Mouse (Mus musculus): ENCODE measurements at regions not wholly inside any gene's neighbourhood (a gene's known extent, or its start where the extent isn't known, plus 50 kb on each side); places are given as distances from the start of the nearest gene placed in this dataset.

DNA sequence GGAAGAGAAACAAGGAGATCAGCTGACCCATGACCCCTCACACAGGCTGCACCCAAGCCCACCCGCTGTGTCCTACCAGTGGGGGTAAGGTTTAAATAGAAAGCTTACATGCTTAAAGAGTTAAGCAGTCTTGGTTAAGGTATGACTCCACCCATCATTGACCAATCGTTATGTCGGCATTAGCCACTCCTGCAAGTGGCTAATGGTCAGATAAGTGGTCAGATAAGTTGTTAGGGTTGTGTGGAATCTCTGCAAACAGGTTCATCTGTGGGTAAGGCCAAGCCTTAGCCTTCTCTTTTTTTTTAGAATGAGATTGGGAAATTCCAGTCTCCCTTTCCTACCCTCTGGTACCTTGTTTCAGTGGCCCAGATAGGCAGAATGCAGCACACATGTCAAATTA, 82.0 kb upstream of the Enpp6 start:
- no peak for DNase-seq (ENCODE audit: extremely low read depth)
- H3K9ac ChIP-seq (ENCODE audit: insufficient read depth, low read depth), result no peak overlapping the region
- dilution Hi-C loops (cut with MboI; ENCODE audit: extremely low pct_ligation_motif_present, extremely low pct_unique_long_range_greater_than_20kb, low sequenced_read_pairs), result no loop called here

DNA sequence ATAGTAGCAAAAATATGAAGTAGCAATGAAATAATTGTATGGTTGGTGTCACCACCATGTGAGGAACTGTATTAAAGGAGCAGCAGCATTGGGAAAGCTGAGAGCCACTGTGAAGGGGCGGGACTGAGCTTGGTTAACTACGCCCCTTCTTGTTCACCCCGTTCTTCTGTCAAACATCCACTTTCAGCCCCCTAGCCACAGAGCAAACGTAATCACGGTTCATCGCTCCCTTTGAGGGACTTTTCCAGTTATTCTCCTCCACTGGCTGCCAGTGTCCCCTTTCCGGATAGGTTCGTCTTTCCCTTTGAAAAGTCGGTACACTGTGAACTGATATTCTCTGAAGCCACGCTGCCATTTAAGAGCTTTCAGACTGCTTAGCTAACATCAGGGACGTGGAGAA, 79.3 kb upstream of the Enpp6 start:
- in situ Hi-C loops (cut with MboI; ENCODE audit: low pct_ligation_motif_present, low pct_unique_long_range_greater_than_20kb, low sequenced_read_pairs) (no loop called here), dilution Hi-C loops (cut with MboI; ENCODE audit: extremely low pct_ligation_motif_present, extremely low pct_unique_long_range_greater_than_20kb, low sequenced_read_pairs) (no loop called here)
- TF ChIP-seq USF1 (IDR thresholded peaks at IDR 0.05; ENCODE audit: low read depth, low read length) (no peak), ZNF384 (IDR thresholded peaks at IDR 0.05; ENCODE audit: low read depth, low read length) (no peak), RCOR1 (conservative IDR thresholded peaks at IDR 0.05; ENCODE audit: low read depth, low read length) (no peak), SIN3A (IDR thresholded peaks at IDR 0.05; ENCODE audit: low read length) (no peak), MYC (IDR thresholded peaks at IDR 0.05; ENCODE audit: low read depth, low read length) (no peak), ZMIZ1 (IDR thresholded peaks at IDR 0.05; ENCODE audit: low read depth, low read length) (no peak), MXI1 (IDR thresholded peaks at IDR 0.05; ENCODE audit: low read depth, low read length) (no peak), CTCF (conservative IDR thresholded peaks at IDR 0.05 in 1 of 2, IDR thresholded peaks at IDR 0.05 in 1 of 2; ENCODE audit: low read depth in 2 of 2, low read length in 2 of 2) (no peak), MAFK (IDR thresholded peaks at IDR 0.05; ENCODE audit: insufficient replicate concordance, low read length) (no peak), SMC3 (IDR thresholded peaks at IDR 0.05; ENCODE audit: low read depth, low read length) (no peak), RAD21 (IDR thresholded peaks at IDR 0.05; ENCODE audit: low read depth, low read length) (no peak), CHD2 (IDR thresholded peaks at IDR 0.05; ENCODE audit: low read length) (no peak), UBTF (IDR thresholded peaks at IDR 0.05; ENCODE audit: low read depth, low read length) (no peak)
- H3K4me1 ChIP-seq (ENCODE audit: control insufficient read depth in 1 of 2, insufficient read depth in 2 of 2), result peaks cover 0 to 19% of the 10 kb centered on the region in 2 experiments; a peak in 3 of 4 replicates
- no peak overlapping the region for H3K4me2 ChIP-seq (ENCODE audit: insufficient read depth, low read depth, poor library complexity, severe bottlenecking)
- DNase-seq (ENCODE audit: extremely low read depth), result no peak
- no peak overlapping the region for H3K9ac ChIP-seq (ENCODE audit: insufficient read depth, low read depth)
- no peaks in the 10 kb centered on the region for H3K27me3 ChIP-seq (replicated peaks)
- no peaks in the 10 kb centered on the region for H3K79me2 ChIP-seq (replicated peaks; ENCODE audit: control insufficient read depth, extremely low read depth, insufficient read depth, poor library complexity, severe bottlenecking)
- no peaks in the 10 kb centered on the region for H3K9me3 ChIP-seq (replicated peaks; ENCODE audit: low read length)
- H3K36me3 ChIP-seq (replicated peaks in 1 of 2; ENCODE audit: control insufficient read depth in 1 of 2, insufficient read depth in 1 of 2, low read length in 1 of 2), result no peaks in the 10 kb centered on the region
- no peak overlapping the region for H3K4me3 ChIP-seq (replicated peaks in 1 of 3; ENCODE audit: low read depth in 2 of 3, low read length in 2 of 3, poor library complexity in 1 of 3)
- H3K27ac ChIP-seq (ENCODE audit: insufficient read depth, low read depth), result no peak overlapping the region

More for the DNA sequence above, 82.0 kb upstream of the Enpp6 start:
- Histone ChIP-seq H3K27ac (ENCODE audit: insufficient read depth, low read depth) (no peak overlapping the region), H3K4me1 (ENCODE audit: control insufficient read depth in 1 of 2, insufficient read depth in 2 of 2) (peaks cover 0 to 27% of the 10 kb centered on the region in 2 experiments; a peak in 3 of 4 replicates), H3K4me2 (ENCODE audit: insufficient read depth, low read depth, poor library complexity, severe bottlenecking) (no peak overlapping the region), H3K79me2 (replicated peaks; ENCODE audit: control insufficient read depth, extremely low read depth, insufficient read depth, poor library complexity, severe bottlenecking) (no peaks in the 10 kb centered on the region), H3K27me3 (replicated peaks) (no peaks in the 10 kb centered on the region), H3K4me3 (replicated peaks in 1 of 3; ENCODE audit: low read depth in 2 of 3, low read length in 2 of 3, poor library complexity in 1 of 3) (no peak overlapping the region), H3K36me3 (replicated peaks in 1 of 2; ENCODE audit: control insufficient read depth in 1 of 2, insufficient read depth in 1 of 2, low read length in 1 of 2) (no peaks in the 10 kb centered on the region), H3K9me3 (replicated peaks; ENCODE audit: low read length) (no peaks in the 10 kb centered on the region)
- TF ChIP-seq HCFC1 (IDR thresholded peaks at IDR 0.05; ENCODE audit: low read depth, low read length) (no peak), EP300 (IDR thresholded peaks at IDR 0.05; ENCODE audit: low read length) (no peak), PAX5 (IDR thresholded peaks at IDR 0.05; ENCODE audit: low read length) (no peak), TCF12 (IDR thresholded peaks at IDR 0.05; ENCODE audit: low read depth, low read length) (no peak), NELFE (IDR thresholded peaks at IDR 0.05; ENCODE audit: low read depth, low read length) (no peak), MEF2A (IDR thresholded peaks at IDR 0.05; ENCODE audit: borderline replicate concordance, low read depth, low read length) (no peak), MXI1 (IDR thresholded peaks at IDR 0.05; ENCODE audit: low read depth, low read length) (no peak), BHLHE40 (IDR thresholded peaks at IDR 0.05; ENCODE audit: low read depth, low read length) (no peak), SMC3 (IDR thresholded peaks at IDR 0.05; ENCODE audit: low read depth, low read length) (no peak), ETS1 (conservative IDR thresholded peaks at IDR 0.05; ENCODE audit: low read depth, low read length) (no peak), UBTF (IDR thresholded peaks at IDR 0.05; ENCODE audit: low read depth, low read length) (no peak), JUN (IDR thresholded peaks at IDR 0.05; ENCODE audit: insufficient read depth, low read depth, low read length) (no peak), POLR2A (IDR thresholded peaks at IDR 0.05; ENCODE audit: low read depth, low read length) (no peak), E2F4 (IDR thresholded peaks at IDR 0.05; ENCODE audit: insufficient replicate concordance, low read depth, low read length) (no peak)
- in situ Hi-C loops (cut with MboI; ENCODE audit: low pct_ligation_motif_present, low pct_unique_long_range_greater_than_20kb, low sequenced_read_pairs), result no loop called here

Measured in CH12.LX (cell line).